Mouse (Mus musculus): ENCODE measurements around the gene Gm7029. TPM values are rescaled to one million over a fixed set of nuclear protein-coding genes. Genes with fewer than 3 reads are reported as not detected.

The Gm7029 gene
- total RNA-seq, 2 experiments from 2014 or later: not detected

DNA sequence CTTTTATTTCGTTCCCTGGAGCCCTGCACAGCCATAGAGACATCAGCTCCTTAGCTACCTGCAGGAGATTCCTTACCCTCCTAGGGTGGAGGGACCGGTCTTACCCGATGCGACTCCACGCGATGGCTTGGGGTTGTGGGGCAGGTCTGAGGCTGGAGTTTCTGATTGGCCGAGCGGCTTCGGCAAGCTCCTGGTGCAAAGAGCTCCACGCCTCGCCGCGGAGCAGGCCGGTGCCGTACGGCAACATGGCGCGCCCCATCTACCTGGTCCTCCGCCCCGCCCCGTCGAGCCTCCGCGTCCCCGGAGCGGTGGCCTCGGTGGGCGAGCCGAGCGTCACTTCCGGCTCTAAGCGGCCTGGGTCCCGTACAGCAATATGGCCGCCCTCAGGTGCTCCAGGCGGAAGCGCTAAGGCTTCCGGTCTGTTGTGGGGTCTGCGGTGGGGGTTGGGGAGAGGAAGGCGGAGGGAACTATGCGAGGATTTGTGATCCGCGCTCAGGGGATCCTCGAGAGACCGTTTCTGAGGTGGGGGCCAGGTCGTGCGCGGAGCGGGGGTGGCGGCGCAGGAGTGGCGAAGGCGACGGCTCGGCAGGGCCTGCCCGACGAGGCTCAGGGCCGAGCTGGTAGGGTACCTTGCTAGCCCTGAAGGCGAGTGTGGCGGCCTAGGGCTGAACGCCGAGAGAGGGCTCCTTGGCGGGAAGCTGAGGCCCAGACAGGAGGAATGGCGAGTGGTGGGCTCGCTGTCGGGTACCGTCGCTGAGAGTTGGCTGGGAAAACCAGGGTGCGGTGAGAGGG is 35.6 kb downstream of the Gm7029 start, which contains the start of gene Daxx:
Gene Daxx, plus strand, starts transcription at position 338 of the 792 bp plus-strand sequence.
- peak; percentile 98 to 99 for DNase-seq (ENCODE audit: extremely low spot score in 1 of 2, low spot score in 2 of 2)
- Histone ChIP-seq H3K27ac (peak within 1 kb of the TSS; percentile 90), H3K4me3 (peak within 1 kb of the TSS; percentile 76)
- intact Hi-C loops (cut with DNase I): loop anchor here (1.0 kb wide), 1 partner anchor 19 kb away; the partner anchor contains the start of gene Kifc1
- no peak for TF ChIP-seq CTCF (IDR thresholded peaks at IDR 0.05)

DNA sequence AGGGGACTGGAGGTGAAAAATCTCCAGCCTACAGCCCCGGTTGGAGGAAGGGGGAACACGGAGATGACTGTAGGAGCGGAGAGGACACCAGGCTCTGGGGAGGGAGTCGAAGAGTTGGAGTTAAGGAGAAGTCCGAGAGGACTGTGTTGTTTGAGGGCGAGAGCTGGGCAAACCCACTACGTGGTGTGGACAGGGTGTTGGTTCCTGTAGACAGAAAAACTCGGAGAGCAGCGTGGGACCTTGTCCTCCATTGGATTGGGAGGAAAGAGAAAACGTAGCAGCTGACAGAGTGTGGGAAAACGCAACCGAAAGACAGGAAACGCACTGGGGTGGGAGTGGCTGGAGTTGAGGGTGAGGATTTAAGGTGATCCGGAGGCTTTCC is 36.2 kb downstream of the Gm7029 start:
- no peak for DNase-seq (ENCODE audit: extremely low spot score in 1 of 2, low spot score in 2 of 2)
- peak overlapping the region; percentile 90 for H3K27ac ChIP-seq
- H3K4me3 ChIP-seq: peak overlapping the region; percentile 76
- TF ChIP-seq CTCF (IDR thresholded peaks at IDR 0.05): no peak
- intact Hi-C loops (cut with DNase I): loop anchor here (1.0 kb wide), 1 partner anchor 20 kb away; the partner anchor contains the start of gene Kifc1

DNA sequence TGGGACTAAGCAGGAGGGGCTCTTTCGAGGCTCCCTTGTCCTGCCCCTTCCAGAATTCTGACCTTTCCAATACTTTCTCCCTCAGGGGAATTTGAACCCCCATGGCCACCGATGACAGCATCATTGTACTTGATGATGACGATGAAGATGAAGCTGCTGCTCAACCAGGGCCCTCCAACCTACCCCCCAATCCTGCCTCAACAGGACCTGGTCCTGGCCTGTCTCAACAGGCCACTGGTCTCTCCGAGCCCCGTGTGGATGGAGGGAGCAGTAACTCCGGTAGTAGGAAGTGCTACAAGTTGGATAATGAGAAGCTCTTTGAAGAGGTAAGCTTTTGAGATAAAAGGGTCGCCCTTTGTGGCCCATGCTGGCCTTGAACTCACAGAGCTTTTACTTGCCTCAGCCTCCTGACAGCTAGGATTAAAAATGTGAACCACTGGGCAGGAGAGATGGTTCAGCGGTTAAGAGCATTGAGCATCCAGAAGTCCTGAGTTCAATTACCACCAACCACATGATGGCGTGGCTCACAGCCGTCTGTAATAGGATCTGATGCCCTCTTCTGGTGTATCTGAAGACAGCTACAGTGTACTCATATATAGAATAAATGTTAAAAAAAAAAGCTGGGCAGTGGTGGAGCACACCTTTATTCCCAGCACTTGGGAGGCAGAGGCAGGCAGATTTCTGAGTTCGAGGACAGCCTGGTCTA is 36.9 kb downstream of the Gm7029 start:
- peak overlapping the region; percentile 76 for H3K4me3 ChIP-seq
- peak; percentile 19 for TF ChIP-seq CTCF (IDR thresholded peaks at IDR 0.05)
- intact Hi-C loops (cut with DNase I): no loop called here
- no peak for DNase-seq (ENCODE audit: extremely low spot score in 1 of 2, low spot score in 2 of 2)
- peak overlapping the region; percentile 90 for H3K27ac ChIP-seq

DNA sequence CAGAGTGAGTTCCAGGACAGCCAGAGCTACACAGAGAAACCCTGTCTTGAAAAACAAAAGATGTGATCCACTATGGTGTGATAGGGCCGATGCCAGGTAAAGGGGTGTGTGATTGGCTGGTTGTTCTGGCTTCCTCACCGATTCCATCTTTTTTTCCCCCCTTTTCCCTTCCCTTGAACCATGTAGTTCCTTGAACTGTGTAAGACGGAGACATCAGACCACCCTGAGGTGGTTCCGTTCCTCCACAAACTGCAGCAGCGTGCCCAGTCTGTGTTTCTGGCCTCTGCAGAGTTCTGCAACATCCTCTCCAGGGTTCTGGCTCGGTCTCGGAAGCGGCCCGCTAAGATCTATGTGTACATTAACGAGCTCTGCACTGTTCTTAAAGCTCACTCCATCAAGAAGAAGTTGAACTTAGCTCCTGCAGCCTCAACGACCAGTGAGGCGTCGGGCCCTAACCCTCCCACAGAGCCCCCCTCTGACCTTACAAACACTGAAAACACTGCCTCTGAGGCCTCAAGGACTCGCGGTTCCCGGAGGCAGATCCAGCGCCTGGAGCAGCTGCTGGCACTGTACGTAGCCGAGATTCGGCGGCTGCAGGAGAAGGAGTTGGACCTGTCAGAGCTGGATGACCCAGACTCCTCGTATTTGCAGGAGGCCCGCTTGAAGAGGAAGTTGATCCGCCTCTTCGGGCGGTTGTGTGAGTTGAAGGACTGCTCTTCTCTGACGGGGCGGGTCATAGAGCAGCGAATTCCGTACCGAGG is 37.6 kb downstream of the Gm7029 start:
- no peak overlapping the region for H3K27ac ChIP-seq
- intact Hi-C loops (cut with DNase I): no loop called here

DNA sequence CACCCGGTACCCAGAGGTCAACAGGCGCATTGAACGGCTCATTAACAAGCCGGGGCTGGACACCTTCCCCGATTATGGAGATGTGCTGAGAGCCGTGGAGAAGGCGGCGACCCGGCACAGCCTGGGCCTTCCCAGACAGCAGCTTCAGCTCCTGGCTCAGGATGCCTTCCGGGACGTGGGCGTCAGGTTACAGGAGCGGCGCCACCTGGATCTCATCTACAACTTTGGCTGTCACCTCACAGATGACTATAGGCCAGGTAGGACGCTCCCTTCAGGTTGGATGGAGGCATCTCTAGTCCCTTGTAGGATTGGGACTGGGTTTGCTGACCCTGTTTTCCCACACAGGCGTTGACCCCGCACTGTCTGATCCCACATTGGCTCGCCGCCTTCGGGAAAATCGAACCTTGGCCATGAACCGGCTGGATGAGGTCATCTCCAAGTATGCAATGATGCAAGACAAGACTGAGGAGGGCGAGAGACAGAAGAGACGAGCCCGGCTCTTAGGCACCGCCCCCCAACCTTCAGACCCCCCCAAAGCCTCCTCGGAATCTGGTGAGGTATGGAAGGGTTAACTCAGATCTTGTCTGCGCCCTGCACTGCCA is 38.3 kb downstream of the Gm7029 start:
- Histone ChIP-seq H3K4me3 (no peak overlapping the region), H3K27ac (no peak overlapping the region)
- TF ChIP-seq CTCF (IDR thresholded peaks at IDR 0.05): no peak
- intact Hi-C loops (cut with DNase I): no loop called here
- DNase-seq (ENCODE audit: extremely low spot score in 1 of 2, low spot score in 2 of 2): no peak

More for the DNA sequence above, 37.6 kb downstream of the Gm7029 start:
- peak in 1 of 2 experiments; percentile 8 for DNase-seq (ENCODE audit: extremely low spot score in 1 of 2, low spot score in 2 of 2)
- no peak overlapping the region for H3K4me3 ChIP-seq
- no peak for TF ChIP-seq CTCF (IDR thresholded peaks at IDR 0.05)

DNA sequence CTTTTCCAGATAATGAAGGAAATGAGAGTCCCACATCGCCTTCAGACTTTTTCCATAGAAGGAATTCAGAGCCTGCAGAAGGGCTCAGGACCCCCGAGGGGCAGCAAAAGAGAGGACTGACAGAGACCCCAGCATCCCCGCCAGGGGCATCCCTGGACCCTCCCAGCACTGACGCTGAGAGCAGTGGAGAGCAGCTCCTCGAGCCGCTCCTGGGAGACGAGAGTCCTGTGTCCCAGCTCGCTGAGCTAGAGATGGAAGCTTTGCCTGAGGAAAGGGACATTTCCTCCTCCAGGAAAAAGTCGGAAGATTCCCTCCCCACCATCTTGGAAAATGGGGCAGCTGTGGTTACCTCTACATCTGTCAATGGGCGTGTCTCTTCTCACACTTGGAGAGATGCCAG is 39.6 kb downstream of the Gm7029 start:
- H3K27ac ChIP-seq: no peak overlapping the region
- TF ChIP-seq CTCF (IDR thresholded peaks at IDR 0.05): no peak
- H3K4me3 ChIP-seq: no peak overlapping the region
- intact Hi-C loops (cut with DNase I): no loop called here
- no peak for DNase-seq (ENCODE audit: extremely low spot score in 1 of 2, low spot score in 2 of 2)

DNA sequence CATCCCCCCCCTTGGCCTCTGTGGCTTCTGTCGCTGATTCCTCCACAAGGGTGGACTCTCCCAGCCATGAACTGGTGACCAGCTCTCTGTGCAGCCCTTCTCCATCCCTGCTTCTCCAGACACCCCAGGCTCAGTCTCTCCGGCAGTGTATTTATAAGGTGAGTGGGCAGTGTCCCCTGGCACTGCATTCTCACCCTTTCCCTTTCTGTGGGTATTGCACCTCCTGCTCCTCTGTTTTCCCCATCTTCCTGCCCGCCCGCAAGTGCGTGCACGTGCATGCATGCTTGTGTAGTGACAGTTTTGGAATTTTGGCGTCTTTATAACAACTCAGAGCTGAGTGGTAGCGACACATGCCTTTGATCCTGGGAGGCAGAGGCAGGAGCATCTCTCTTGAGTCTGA is 40.3 kb downstream of the Gm7029 start:
- no peak overlapping the region for H3K27ac ChIP-seq
- no peak overlapping the region for H3K4me3 ChIP-seq
- no peak for DNase-seq (ENCODE audit: extremely low spot score in 1 of 2, low spot score in 2 of 2)
- TF ChIP-seq CTCF (IDR thresholded peaks at IDR 0.05): no peak
- intact Hi-C loops (cut with DNase I): no loop called here

DNA sequence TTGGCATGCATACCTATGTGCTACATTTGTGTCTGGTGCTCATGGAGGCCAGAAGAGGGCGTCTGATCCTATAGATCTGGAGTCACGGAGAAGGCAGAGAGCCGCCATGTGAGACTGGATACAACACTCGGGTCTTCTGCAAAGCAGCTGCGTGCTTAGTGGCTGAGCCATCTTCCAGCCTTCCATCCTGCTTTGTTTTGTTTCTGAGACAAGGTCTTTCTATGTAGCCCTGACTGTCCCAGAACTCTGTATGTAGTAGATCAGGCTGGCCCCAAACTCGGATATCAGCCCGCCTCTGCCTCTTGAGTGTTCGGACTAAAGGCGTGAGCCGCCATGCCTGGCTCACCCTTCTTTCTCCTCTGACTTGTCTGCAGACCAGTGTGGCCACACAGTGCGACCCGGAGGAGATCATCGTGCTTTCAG is 41.3 kb downstream of the Gm7029 start:
- H3K4me3 ChIP-seq: no peak overlapping the region; the same call in 1 of the 2 replicates
- no peak overlapping the region for H3K27ac ChIP-seq
- TF ChIP-seq CTCF (IDR thresholded peaks at IDR 0.05): no peak; the same call in 1 of the 2 replicates
- no peak for DNase-seq (ENCODE audit: extremely low spot score in 1 of 2, low spot score in 2 of 2)
- intact Hi-C loops (cut with DNase I): no loop called here

DNA sequence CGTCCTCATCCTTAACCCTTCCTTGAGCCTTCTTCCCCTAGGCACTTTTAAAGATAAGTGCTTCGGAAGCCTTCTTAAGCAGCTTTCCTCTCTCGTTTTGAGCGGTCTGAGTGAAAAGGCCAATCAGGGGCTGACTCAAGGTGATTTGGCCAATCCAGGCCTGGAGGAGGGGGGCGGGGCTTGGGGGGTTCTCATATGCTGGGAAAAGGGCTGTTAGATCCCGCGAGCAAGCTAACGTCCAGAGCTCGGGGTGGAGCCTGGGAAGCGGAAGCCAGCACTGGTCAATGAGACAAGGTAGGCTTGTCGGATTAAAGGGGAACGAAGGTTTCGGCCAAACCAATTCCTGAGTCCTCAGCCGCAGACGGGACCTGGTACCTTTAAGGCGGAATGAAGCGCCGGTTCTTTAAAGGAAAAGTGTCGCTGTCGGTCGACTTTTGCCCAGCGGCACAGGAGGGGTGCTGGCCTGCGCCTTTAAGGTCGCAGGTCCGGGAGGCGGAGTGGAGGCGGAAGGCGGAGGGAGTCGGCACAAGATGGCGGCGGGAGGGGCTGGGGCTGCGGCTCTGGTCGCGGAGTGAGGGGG is 42.1 kb downstream of the Gm7029 start, which contains the start of the genes Tapbp and Zbtb22:
Gene Tapbp, plus strand, starts transcription at position 229 of the 580 bp plus-strand sequence.
Gene Zbtb22, plus strand, starts transcription at position 234 of the 580 bp plus-strand sequence.
- H3K4me3 ChIP-seq: peak within 1 kb of the TSS; percentile 56
- H3K27ac ChIP-seq: peak within 1 kb of the TSS; percentile 53; the same call in 1 of the 2 replicates
- peak; percentile 96 to 97 for DNase-seq (ENCODE audit: extremely low spot score in 1 of 2, low spot score in 2 of 2)
- intact Hi-C loops (cut with DNase I): no loop called here
- no peak for TF ChIP-seq CTCF (IDR thresholded peaks at IDR 0.05)

DNA sequence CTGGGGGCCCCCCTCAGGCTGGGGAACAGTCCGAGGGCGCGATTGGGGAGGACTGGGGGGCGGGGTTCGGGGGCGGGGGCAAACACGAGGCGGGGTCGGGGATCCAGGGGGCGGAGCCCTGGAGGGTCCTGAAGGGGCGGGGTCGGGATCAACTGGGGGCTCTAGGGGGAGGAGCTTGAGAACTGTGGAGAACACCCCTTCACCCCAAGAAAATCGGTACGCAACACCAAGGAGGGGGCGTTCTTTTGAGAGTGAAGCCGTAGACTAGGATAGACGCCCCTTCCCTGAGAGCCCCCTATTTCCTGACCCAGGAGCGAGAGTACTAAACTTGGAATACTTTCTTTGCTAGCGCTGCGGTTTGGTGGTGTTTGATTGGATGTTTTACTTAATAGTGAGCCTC is 42.7 kb downstream of the Gm7029 start:
- Histone ChIP-seq H3K27ac (peak overlapping the region; percentile 44; the same call in 1 of the 2 replicates), H3K4me3 (peak overlapping the region; percentile 56)
- intact Hi-C loops (cut with DNase I): no loop called here
- DNase-seq (ENCODE audit: extremely low spot score in 1 of 2, low spot score in 2 of 2): no peak
- no peak for TF ChIP-seq CTCF (IDR thresholded peaks at IDR 0.05)

Measured in left cerebral cortex, adult 2 months (tissue).